Mouse (Mus musculus): ENCODE results near the gene Fzd2. TPM values are rescaled to one million over a fixed set of nuclear protein-coding genes. Genes with fewer than 3 reads are reported as not detected.
A peak's percentile ranks its signal among the peaks of the same experiment; 100 is the strongest.

Gene Fzd2
- polyA plus RNA-seq, 1 experiment from 2014 or later, result 49.0 TPM

GRCm38 (mm10) chr11:102568756-102569377, 35.3 kb upstream of the Fzd2 start:
- H3K27ac ChIP-seq (replicated peaks), result no peak overlapping the region
- no peaks in the 10 kb centered on the region for H3K27me3 ChIP-seq (replicated peaks; ENCODE audit: low read depth, poor library complexity, severe bottlenecking)
- no peak overlapping the region for H3K4me3 ChIP-seq
- peaks cover 5% of the 10 kb centered on the region for H3K4me1 ChIP-seq
- no peaks in the 10 kb centered on the region for H3K9me3 ChIP-seq
- WGBS, result 82% methylated on average over 7 of the region's 7 CpGs
- H3K36me3 ChIP-seq (replicated peaks), result no peaks in the 10 kb centered on the region
- DNase-seq (ENCODE audit: low spot score), result no peak

DNA sequence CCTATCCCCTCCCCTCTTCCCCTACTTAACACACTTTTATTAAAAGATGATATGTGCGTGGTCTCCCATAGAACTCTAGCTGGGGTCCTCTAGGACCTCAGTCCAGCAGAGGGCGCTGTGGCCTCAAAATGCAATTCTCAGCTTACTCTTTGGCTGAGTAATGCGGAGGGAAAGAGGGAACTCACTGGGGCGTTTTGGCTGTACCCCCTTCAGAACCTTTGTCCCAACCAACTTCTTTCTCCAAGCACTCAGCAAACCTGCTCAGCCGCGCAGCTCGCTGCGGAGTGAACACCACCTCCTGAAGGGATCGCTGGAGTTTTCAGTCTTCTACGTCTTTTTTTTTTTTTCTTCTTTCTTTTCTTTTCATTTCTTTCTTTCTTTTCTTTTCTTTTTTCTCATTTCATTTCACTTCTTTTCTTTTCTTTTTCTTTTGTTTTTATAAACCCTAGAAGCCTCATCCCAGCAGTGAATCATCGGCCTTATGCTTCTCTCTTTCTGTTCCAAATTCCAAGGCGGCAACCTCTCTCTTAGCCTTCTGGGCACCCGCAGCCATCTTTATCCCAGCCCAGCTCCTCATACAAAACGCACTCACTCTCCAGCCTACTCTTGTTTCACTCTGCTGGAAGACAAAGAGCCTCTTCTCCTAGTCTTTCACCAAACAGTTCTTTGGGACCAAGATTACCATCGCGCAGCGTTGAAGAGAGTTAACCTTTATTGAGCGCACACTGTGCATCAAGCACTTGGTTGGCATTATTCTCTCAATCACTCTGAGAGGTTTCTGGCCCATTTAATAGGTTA, 31.1 kb upstream of the Fzd2 start:
- peak; percentile 93 for DNase-seq (ENCODE audit: low spot score)
- Histone ChIP-seq H3K36me3 (replicated peaks) (no peaks in the 10 kb centered on the region), H3K9me3 (no peaks in the 10 kb centered on the region), H3K27ac (replicated peaks) (peak overlapping the region; percentile 90), H3K4me3 (peak overlapping the region; percentile 55), H3K27me3 (replicated peaks; ENCODE audit: low read depth, poor library complexity, severe bottlenecking) (no peaks in the 10 kb centered on the region), H3K4me1 (peaks cover 16% of the 10 kb centered on the region)
- WGBS, result 5% methylated on average over 18 of the region's 18 CpGs

DNA sequence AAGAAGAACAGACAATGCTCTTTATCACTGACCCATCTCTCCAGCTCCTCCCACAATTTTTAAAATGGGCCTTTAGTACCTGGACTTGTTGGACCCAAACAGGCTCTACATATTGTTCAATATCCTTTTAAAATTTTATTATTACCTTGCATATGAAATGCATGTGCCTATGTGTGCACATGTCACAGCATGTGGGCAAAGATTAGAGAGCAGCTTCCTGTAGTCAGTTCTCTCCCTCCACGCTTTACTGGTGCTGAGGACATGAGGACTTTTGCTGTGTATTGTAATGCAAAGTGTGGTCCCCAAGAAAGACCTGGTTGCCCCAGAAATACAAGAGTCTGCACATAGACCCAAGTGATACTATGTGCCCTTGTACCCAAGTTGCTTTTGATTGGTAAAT, 29.2 kb upstream of the Fzd2 start:
- H3K36me3 ChIP-seq (replicated peaks), result no peaks in the 10 kb centered on the region
- H3K4me1 ChIP-seq, result peaks cover 36% of the 10 kb centered on the region
- H3K27me3 ChIP-seq (replicated peaks; ENCODE audit: low read depth, poor library complexity, severe bottlenecking), result 0 out of 2 replicates have a peak, but pooled peaks cover 3% of the 10 kb centered on the region
- H3K9me3 ChIP-seq, result no peaks in the 10 kb centered on the region
- DNase-seq (ENCODE audit: low spot score), result no peak
- H3K4me3 ChIP-seq, result no peak overlapping the region
- 76% methylated on average over 1 of the region's 1 CpGs for WGBS
- no peak overlapping the region for H3K27ac ChIP-seq (replicated peaks)

- 75% methylated on average over 13 of the region's 13 CpGs for WGBS
- no peak overlapping the region for H3K4me3 ChIP-seq
- H3K4me1 ChIP-seq, result peaks cover 45% of the 10 kb centered on the region
These were observed 28.0 kb upstream of the Fzd2 start for GRCm38 (mm10) chr11:102576050-102576754.

GRCm38 (mm10) chr11:102578341-102579118, 25.7 kb upstream of the Fzd2 start:
- Histone ChIP-seq H3K27ac (replicated peaks) (peak overlapping the region; percentile 94), H3K4me3 (peak overlapping the region; percentile 55), H3K4me1 (peaks cover 63% of the 10 kb centered on the region), H3K27me3 (replicated peaks; ENCODE audit: low read depth, poor library complexity, severe bottlenecking) (peaks cover 21% of the 10 kb centered on the region), H3K9me3 (no peaks in the 10 kb centered on the region), H3K36me3 (replicated peaks) (no peaks in the 10 kb centered on the region)
- WGBS, result 6% methylated on average over 27 of the region's 27 CpGs
- peak; percentile 92 for DNase-seq (ENCODE audit: low spot score)

More at GRCm38 (mm10) chr11:102576050-102576754, 28.0 kb upstream of the Fzd2 start:
- no peaks in the 10 kb centered on the region for H3K36me3 ChIP-seq (replicated peaks)
- no peak overlapping the region for H3K27ac ChIP-seq (replicated peaks)
- no peaks in the 10 kb centered on the region for H3K9me3 ChIP-seq
- no peak for DNase-seq (ENCODE audit: low spot score)
- H3K27me3 ChIP-seq (replicated peaks; ENCODE audit: low read depth, poor library complexity, severe bottlenecking), result peaks cover 4% of the 10 kb centered on the region; the same call in 1 of the 2 replicates

- H3K9me3 ChIP-seq, result no peaks in the 10 kb centered on the region
- no peaks in the 10 kb centered on the region for H3K36me3 ChIP-seq (replicated peaks)
- peak; percentile 77 for DNase-seq (ENCODE audit: low spot score)
- peak within 1 kb of the TSS; percentile 94 for H3K27ac ChIP-seq (replicated peaks)
- H3K27me3 ChIP-seq (replicated peaks; ENCODE audit: low read depth, poor library complexity, severe bottlenecking), result peaks cover 21% of the 10 kb centered on the region
- peak within 1 kb of the TSS; percentile 55 for H3K4me3 ChIP-seq
- WGBS, result 5% methylated on average over 23 of the region's 23 CpGs
- H3K4me1 ChIP-seq, result peaks cover 62% of the 10 kb centered on the region
These were observed 24.8 kb upstream of the Fzd2 start, which contains the start of gene Gm11627 for GRCm38 (mm10) chr11:102579165-102580033. Gene Gm11627, minus strand, starts transcription at chr11:102579461.

- no peaks in the 10 kb centered on the region for H3K36me3 ChIP-seq (replicated peaks)
- peak overlapping the region; percentile 55; the same call in 1 of the 2 replicates for H3K4me3 ChIP-seq
- no peak for DNase-seq (ENCODE audit: low spot score)
- 32% methylated on average over 3 of the region's 3 CpGs for WGBS
- H3K27me3 ChIP-seq (replicated peaks; ENCODE audit: low read depth, poor library complexity, severe bottlenecking), result peaks cover 21% of the 10 kb centered on the region
- peaks cover 62% of the 10 kb centered on the region for H3K4me1 ChIP-seq
- H3K27ac ChIP-seq (replicated peaks), result peak overlapping the region; percentile 94
- H3K9me3 ChIP-seq, result no peaks in the 10 kb centered on the region
These were observed 24.2 kb upstream of the Fzd2 start for GRCm38 (mm10) chr11:102580034-102580330.

GRCm38 (mm10) chr11:102581281-102582015, 22.7 kb upstream of the Fzd2 start:
- Histone ChIP-seq H3K36me3 (replicated peaks) (no peaks in the 10 kb centered on the region), H3K27ac (replicated peaks) (peak overlapping the region; percentile 76), H3K27me3 (replicated peaks; ENCODE audit: low read depth, poor library complexity, severe bottlenecking) (peaks cover 21% of the 10 kb centered on the region), H3K4me3 (peak overlapping the region; percentile 29; the same call in 1 of the 2 replicates), H3K9me3 (no peaks in the 10 kb centered on the region; the same call in 1 of the 2 replicates), H3K4me1 (peaks cover 62% of the 10 kb centered on the region)
- DNase-seq (ENCODE audit: low spot score), result peak; percentile 29
- 16% methylated on average over 11 of the region's 11 CpGs for WGBS

DNA sequence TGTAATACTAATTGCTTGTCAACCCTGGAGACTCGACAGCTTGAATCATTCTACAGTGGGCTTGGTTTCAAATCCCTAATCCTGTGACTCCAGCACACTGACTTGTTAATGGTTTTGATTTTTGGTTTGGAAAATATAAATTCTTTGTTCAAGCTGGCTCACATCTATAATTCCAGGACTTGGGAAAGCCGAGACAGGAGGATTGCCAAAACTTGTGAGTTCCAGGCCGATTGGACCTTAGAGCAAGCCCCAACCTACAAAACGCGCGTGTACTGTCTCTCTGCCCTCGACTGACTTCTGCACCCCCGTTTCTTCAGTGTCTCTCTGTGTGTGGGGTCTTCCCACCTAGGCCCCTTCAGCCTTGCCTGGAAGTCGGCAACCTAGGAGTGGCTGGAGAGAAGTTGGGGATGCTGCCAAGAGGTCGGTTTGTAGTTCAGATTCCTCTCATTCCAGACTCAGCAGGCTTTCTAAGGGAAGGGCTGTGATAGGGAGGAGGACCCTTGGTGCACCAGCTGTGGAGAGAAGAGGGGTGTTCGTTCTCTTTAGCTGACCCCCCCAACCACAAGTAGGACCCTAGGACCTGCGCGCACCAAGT, 22.1 kb upstream of the Fzd2 start:
- Histone ChIP-seq H3K27ac (replicated peaks) (peak overlapping the region; percentile 76), H3K4me1 (peaks cover 59% of the 10 kb centered on the region), H3K4me3 (peak overlapping the region; percentile 13; the same call in 1 of the 2 replicates), H3K36me3 (replicated peaks) (no peaks in the 10 kb centered on the region), H3K9me3 (peaks cover 3% of the 10 kb centered on the region), H3K27me3 (replicated peaks; ENCODE audit: low read depth, poor library complexity, severe bottlenecking) (peaks cover 21% of the 10 kb centered on the region)
- DNase-seq (ENCODE audit: low spot score), result no peak
- WGBS, result 19% methylated on average over 13 of the region's 13 CpGs

- DNase-seq (ENCODE audit: low spot score), result no peak
- peak overlapping the region; percentile 76 for H3K27ac ChIP-seq (replicated peaks)
- H3K4me3 ChIP-seq, result peak overlapping the region; percentile 13; the same call in 1 of the 2 replicates
- H3K4me1 ChIP-seq, result peaks cover 53% of the 10 kb centered on the region
- peaks cover 21% of the 10 kb centered on the region for H3K27me3 ChIP-seq (replicated peaks; ENCODE audit: low read depth, poor library complexity, severe bottlenecking)
- no peaks in the 10 kb centered on the region for H3K36me3 ChIP-seq (replicated peaks)
- peaks cover 3% of the 10 kb centered on the region for H3K9me3 ChIP-seq
- WGBS, result 9% methylated on average over 5 of the region's 5 CpGs
These were observed 21.5 kb upstream of the Fzd2 start for GRCm38 (mm10) chr11:102582736-102583135.

Measured in embryonic facial prominence, embryonic 10.5 days (tissue).